Mouse (Mus musculus) stomach, postnatal 0 days (tissue): ENCODE results near the gene Platr25.
"Not testable (repeated sequence)": the region's sequence is repeated elsewhere in the genome, so short reads cannot be mapped to it uniquely, and the experiment has no call there.

Experiments
- CTCF ChIP-seq: IDR thresholded peaks from 2 replicates; pipeline ENCODE4 v1.5.1; 2016; ENCODE audit warnings: antibody characterized with exemption, low read depth, mild to moderate bottlenecking, moderate library complexity
- EP300 ChIP-seq: optimal IDR thresholded peaks from 2 replicates; pipeline ENCODE3; 2016; ENCODE audit warnings: antibody characterized with exemption

DNA sequence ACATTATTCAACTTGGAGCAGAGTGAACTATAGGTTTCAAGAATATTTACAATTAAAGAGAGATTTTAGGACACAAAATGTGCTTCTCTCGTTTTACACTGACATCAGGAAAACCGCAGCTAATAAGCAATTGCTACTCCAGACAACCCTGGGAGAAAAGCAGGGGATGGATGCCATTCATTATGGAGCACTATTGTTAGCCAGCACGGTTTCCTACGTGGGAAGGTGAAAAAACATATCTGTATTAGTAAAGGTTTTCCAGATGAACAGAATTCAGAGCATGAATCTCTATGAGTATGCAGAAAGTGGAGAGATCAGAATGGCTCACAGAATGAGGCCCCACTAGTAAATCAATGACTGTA lies 75.2 kb downstream of the Platr25 start:
- TF ChIP-seq EP300, CTCF: not testable (repeated sequence)
